Mouse (Mus musculus) splenic B cell, adult 2 months (primary cell): ENCODE data around the gene Acrbp.
A peak's percentile ranks its signal among the peaks of the same experiment; 100 is the strongest.
"Not testable (repeated sequence)": the region's sequence is repeated elsewhere in the genome, so short reads cannot be mapped to it uniquely, and the experiment has no call there.

Source experiments
- DNase-seq: peaks from one replicate; pipeline ENCODE4 v3.0.0-alpha.2; 2011; ENCODE audit warnings: low read depth, low spot score
- H3K27me3 ChIP-seq: 2 replicates; pipeline ENCODE4 v1.6.1; 2012; ENCODE audit warnings: mild to moderate bottlenecking, low read length, moderate library complexity, mixed read lengths; ENCODE audit not compliant: control insufficient read depth, poor library complexity, insufficient read depth, severe bottlenecking
- H3K36me3 ChIP-seq: 2 replicates; pipeline ENCODE4 v1.6.1; 2012; ENCODE audit warnings: mild to moderate bottlenecking, low read length, moderate library complexity, mixed read lengths; ENCODE audit not compliant: control insufficient read depth, poor library complexity, insufficient read depth, severe bottlenecking

Acrbp gene

DNA sequence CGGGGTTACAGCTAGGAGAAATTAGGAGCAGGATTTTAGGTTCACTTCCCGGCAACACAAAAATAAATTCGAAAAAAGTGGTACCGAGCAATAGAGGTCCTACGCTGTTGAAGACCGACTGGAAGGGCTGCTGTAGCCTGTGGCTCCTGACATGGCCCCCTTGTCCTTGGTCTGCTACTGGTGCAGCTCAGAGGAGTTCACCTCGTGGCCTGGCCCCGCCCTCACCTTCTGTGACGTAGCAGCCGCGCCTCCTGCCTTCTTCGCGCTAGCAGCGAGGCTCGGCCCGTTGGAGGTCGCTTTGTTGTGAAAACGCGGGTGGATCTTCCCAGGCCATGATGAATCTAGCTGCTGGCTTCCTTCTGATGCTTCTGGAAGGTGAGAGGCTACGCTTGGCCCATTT is at the start of gene Acrbp:
TSS of gene Acrbp (plus strand) at position 12 of the 400 bp plus-strand sequence.
- no peak for DNase-seq
- no peaks in the 10 kb centered on the region for H3K27me3 ChIP-seq
- H3K36me3 ChIP-seq: peaks cover 12% of the 10 kb centered on the region

DNA sequence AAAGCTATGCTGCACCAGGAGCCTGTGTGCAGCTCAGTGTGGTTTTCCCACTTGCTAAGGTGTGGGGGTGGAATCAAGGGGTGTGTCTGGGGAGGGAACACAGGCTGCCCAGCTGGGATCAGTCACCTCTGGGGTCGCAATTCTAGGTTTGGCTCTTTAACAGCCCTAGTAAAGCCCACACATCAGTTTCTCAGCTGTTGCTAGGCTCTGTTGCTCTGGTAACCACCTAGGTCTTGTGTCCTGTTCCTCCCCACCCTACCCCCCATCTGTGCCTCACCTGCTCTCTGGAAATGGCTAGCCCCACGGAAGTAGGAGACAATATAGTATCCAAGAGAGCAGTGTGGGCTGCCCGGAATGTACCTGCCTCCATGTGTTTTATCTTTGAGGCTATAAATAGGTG is 45.8 kb upstream of the Acrbp start:
- no peaks in the 10 kb centered on the region for H3K27me3 ChIP-seq
- no peaks in the 10 kb centered on the region for H3K36me3 ChIP-seq
- DNase-seq: no peak

DNA sequence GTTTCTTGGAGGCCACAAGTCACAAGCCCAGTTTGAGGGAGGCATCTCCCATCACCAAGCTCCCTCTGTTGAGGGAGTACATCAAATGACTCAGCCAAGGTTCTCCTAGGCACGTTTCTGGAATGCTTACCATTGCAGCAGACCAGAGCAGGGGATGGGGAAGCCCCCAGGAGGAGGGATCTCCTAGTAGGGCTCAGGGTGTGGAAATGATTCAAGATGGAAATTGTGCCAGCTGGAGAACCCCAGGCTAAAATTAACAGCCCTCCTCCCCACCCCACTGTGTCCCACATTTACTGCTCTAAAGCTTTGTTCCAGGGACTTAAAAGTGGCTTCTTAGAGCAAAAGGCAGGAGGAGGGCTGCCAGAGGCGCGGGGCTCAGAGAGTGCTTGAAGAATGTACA is 44.4 kb upstream of the Acrbp start:
- no peak for DNase-seq
- Histone ChIP-seq H3K36me3 (no peaks in the 10 kb centered on the region), H3K27me3 (no peaks in the 10 kb centered on the region)

DNA sequence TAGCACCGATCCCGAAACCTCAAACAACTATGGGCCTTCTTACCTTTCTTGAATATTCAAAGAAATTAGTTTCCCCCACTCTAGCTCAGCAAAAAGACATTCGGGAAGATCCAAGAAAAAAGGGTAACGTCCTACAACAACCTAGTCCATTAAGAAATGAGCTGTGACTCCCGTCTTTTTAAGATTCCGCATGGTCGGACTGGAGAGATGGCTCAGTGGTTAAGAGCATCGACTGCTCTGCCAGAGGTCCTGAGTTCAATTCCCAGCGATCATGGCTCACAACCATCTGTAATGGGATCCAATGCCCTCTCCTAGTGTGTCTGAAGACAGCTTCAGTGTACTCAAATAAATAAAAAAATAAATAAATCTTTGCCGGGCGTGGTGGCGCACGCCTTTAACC is 41.4 kb upstream of the Acrbp start:
- Histone ChIP-seq H3K36me3 (no peaks in the 10 kb centered on the region), H3K27me3 (no peaks in the 10 kb centered on the region)
- no peak for DNase-seq

DNA sequence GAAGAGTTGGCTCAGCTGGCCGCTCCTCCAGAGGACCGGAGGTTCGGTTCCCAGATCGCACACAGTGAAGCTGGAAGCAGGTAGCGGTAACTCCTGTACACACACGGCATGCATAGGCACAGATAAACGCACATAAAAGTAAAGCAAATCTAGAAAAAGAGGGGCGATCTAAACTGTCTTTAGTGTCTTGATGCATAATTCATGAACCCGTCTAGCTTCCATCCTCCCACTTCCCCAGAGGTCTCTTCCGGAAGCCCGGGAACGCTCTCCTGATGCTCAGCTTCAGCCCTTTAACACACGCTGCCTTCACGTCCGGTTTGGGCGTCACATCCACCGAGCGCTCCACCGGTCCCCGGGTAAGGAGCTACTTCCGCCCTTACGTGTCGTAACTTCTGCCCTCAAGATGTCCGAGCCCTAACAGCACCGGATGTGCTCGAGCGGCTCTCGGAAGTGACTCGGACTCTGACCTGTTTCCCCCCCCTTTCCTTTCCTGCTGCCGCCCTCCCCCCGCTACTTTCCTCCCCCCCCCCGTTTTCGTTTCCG is 40.8 kb upstream of the Acrbp start:
- no peaks in the 10 kb centered on the region for H3K27me3 ChIP-seq
- no peaks in the 10 kb centered on the region for H3K36me3 ChIP-seq
- peak; percentile 98 for DNase-seq

DNA sequence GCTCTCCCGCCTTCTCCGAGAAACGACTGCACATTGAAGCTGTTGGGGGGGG is 40.5 kb upstream of the Acrbp start, which contains the start of gene Zfp384:
TSS of gene Zfp384 (plus strand) at position 17 of the 52 bp plus-strand sequence.
- no peak for DNase-seq
- Histone ChIP-seq H3K36me3 (no peaks in the 10 kb centered on the region), H3K27me3 (no peaks in the 10 kb centered on the region)

DNA sequence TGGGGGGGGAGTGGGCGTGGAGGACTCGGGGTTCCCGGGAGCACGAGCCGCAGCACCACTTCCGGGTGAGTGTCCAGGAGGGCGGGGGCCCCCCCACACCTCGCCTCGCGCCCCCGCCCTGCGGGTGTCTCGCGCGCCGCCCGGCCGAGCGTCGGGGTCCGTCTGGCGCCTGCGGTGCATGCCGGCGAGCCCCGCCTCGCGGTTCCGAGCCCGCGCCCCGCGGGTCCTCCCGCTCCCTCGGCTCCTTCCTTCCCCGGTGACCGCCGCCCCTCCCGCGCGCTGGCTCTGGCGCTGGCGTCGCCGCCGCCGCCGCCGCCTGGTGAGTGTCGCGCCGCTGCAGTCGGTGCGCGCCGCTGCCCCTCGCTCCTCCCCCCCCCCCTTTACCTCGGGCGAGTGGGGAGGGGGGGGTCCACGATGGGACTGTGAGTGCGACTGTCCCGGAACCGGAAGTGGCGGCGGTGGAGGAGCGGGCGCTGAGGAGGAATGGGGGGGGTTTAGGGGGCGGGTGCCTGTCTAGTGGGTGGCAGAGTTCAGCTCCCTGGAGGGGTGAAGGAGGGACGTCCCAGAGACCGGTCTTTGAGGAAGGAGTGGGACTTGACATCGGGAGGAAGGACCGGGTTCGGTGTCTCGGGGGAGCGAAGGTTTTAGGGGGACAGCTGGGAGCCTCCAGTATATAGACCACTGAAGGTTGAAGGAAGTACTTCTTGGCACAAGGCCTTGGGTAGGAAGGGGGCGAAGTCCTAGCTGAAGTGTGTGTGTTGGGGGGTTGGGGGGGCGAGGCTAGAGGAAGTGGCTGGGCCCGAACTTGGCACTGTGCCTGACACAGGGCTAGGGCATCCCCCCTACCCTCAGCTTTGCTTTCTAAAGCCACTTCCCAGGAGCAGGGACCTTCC is 40.1 kb upstream of the Acrbp start:
- no peaks in the 10 kb centered on the region for H3K36me3 ChIP-seq
- DNase-seq: peak; percentile 89
- H3K27me3 ChIP-seq: no peaks in the 10 kb centered on the region

DNA sequence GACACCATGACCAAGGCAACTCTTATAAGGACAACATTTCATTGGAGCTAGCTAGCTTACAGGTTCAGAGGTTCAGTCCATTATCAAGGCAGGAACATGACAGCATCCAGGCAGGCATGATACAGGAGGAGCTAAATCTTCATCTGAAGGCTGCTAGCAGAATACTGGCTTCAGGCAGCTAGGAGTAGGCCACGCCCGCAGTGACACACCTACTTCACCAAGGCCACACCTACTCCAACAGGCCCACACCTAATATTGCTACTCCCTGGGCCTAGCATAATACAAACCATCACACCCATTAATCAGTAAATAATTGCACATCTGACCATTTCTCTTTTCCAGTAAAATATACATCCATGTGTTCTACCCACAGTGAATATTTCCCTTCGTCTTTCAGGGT is 31.8 kb upstream of the Acrbp start:
- DNase-seq: no peak

DNA sequence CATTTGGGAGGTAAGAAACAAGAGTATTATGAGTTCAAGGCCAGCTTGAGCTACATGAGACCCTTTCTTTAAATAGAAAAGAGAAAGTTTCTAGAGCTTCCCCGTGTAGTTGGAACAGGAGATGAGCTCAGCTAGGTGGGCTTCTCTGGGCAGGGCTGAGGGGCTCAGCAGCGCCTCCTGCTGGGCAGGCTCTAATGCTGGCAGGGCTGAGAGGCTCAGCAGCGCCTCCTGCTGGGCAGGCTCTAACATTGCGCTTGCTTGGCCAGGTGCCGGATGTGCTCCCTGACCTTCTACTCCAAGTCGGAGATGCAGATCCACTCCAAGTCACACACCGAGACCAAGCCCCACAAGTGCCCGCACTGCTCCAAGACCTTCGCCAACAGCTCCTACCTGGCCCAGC is 19.0 kb upstream of the Acrbp start:
- not testable (repeated sequence) for H3K27me3 ChIP-seq
- H3K36me3 ChIP-seq: peaks cover 11% of the 10 kb centered on the region; the same call in 1 of the 2 replicates
- peak; percentile 84 for DNase-seq

More for the DNA sequence above, 31.8 kb upstream of the Acrbp start:
- H3K27me3 ChIP-seq: no peaks in the 10 kb centered on the region
- peaks cover 8% of the 10 kb centered on the region for H3K36me3 ChIP-seq

DNA sequence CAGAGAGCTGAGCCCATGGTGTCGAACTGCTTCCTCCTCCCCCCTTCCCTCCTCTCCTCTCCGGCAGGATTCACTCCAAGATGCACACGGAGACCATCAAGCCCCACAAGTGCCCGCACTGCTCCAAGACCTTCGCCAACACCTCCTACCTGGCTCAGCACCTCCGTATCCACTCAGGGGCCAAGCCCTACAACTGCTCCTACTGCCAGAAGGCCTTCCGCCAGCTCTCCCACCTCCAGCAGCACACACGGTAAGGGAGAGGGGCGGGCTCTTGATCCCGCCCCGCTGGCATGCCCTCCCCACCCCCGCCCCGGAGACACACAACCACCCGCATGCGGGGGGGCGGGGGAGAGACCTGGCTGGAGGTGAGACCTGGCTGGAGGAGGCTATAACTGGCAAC is 17.9 kb upstream of the Acrbp start:
- peaks cover 10% of the 10 kb centered on the region; the same call in 1 of the 2 replicates for H3K36me3 ChIP-seq
- no peaks in the 10 kb centered on the region; the same call in 1 of the 2 replicates for H3K27me3 ChIP-seq
- DNase-seq: no peak

DNA sequence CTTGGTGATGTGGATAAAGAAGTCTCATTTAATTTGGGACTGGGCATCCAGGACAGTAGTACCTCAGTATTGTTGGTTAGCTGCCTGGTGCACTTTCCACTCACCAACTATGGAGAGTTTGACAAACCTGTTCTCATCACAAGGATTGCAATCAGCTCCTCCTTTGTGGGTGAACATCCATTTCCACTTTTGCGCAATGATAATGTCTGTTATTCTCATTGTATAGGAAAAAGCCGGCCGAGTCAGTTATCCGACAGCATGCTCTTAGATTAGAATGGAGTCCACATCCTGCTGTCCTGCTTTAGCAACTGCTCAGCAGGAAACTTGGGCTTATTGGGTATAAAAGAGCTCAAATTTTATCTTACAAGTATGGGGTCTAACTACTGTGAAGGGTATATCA is 10.8 kb upstream of the Acrbp start:
- DNase-seq: no peak
- Histone ChIP-seq H3K36me3 (peaks cover 2% of the 10 kb centered on the region), H3K27me3 (no peaks in the 10 kb centered on the region)

DNA sequence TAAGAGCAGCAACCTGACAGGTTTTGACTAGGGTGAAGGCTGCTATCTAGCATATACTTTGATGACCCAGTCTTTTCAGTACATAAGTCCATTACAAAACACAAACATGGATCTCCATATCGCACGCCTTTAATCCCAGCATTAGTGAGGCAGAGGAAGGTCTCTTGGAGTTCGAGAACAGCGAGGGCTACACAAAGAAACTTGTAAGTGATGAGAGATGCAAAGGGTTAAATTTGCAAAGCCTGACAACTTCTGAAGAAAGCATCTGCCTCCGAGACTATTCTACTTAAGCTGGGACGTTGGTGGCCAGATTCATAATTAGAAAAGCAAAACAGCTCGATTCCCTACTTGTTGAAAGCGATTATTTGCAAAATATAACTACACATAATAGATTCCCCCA is 10.4 kb upstream of the Acrbp start:
- Histone ChIP-seq H3K27me3 (no peaks in the 10 kb centered on the region), H3K36me3 (peaks cover 2% of the 10 kb centered on the region)
- no peak for DNase-seq

DNA sequence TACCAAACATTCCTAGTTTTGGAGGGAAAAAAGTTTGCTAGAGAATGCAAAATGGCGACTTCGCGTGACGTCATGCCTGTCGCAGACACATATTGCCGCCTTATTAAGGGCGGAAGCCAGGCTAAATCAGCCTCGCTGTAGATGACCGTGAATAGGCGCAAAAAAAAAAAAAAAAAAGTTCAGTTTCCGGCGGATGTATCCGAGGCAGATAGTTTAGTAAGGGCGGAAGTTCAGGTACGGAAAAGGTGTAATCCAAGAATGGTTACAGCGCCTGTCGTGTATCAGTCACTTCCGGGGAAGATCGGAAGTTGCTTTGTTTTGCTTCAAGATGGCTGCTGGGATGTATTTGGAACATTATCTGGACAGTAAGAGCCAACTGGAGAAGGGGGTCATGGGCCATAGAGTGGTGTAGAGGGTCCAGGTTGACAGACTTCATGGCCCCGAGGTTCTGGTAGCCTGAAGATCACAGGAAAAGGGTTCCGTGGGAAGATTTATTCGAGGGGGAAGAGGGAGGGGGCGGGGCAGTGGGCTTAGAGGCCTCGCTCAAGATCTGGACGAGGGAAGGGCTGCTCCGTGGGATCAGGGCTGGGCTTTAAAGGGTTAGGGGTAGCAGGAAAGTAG is 9.8 kb upstream of the Acrbp start, which contains the start of gene Ing4:
TSS of gene Ing4 (plus strand) at position 228 of the 621 bp plus-strand sequence.
- Histone ChIP-seq H3K27me3 (no peaks in the 10 kb centered on the region), H3K36me3 (peaks cover 2% of the 10 kb centered on the region)
- DNase-seq: peak; percentile 98

DNA sequence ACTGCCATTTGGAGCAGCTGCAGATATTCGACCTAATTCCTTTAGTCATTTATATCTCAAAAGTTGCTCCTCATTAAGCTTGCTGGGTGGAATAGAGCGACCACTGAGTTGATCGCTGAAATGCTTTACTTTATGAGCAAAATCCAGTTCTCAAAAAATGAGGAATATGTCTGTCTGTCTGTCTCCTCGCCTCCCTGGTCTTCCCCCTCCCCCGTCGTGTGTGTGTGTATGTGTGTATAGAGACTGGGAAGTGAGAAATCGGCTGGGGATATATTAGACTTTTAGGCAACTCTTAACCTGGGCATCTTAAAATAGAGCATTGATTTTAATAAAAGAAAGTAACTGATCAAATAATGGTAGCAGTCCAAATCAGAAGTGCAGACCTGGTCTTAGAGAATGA is 9.3 kb upstream of the Acrbp start:
- Histone ChIP-seq H3K36me3 (peaks cover 2% of the 10 kb centered on the region), H3K27me3 (no peaks in the 10 kb centered on the region)
- no peak for DNase-seq

DNA sequence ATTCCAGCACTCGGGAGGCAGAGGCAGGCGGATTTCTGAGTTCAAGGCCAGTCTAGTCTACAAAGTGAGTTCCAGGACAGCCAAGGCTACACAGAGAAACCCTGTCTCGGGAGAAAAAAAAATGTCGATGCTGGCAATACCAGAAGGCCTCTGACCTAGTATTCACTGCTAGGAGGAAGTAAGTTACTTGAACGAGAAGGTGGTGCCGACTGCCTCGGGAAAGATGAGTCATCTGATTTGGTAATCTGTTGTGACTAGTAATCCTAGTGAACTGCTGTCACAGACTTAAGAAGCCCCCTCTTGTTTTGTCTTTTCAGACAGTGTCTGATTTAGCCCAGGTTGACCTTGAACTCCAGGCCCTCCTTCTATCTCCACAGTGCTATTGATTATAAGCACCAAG is 8.4 kb upstream of the Acrbp start:
- peak; percentile 28 for DNase-seq
- Histone ChIP-seq H3K27me3 (no peaks in the 10 kb centered on the region), H3K36me3 (no peaks in the 10 kb centered on the region; the same call in none of the 2 replicates)
